Mouse (Mus musculus): ENCODE data around the gene Med9. TPM values are rescaled to one million over a fixed set of nuclear protein-coding genes. Genes with fewer than 3 reads are reported as not detected.

Med9 gene
- polyA plus RNA-seq, 2 experiments: 21.7 to 34.6 TPM

DNA sequence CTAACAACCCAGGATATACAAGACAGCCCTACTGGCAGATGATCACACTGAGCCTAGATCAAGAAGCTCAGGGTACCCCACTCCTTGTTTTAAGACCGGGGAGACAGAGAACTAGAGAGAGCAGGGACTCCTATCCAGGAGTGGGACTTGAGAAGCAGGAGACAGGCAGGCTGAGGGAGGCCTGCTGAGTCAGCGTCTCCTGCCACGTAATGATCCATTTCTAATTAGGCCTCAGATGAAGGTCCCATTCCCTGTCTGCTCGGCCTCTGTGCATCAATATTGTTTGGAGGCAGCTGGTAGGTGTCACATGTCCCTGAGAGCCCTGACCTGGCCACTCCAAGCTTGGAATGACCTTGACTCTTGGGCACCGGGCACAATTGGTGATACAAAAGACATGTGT is 25.4 kb downstream of the Med9 start:
- TF ChIP-seq POLR2A (IDR thresholded peaks at IDR 0.05; ENCODE audit: borderline replicate concordance, extremely low read depth, insufficient read depth, insufficient read length): no peak
- Histone ChIP-seq H3K4me1 (ENCODE audit: control insufficient read depth, insufficient read depth, low read length) (no peaks in the 10 kb centered on the region), H3K4me3 (replicated peaks; ENCODE audit: low read length) (no peak overlapping the region), H3K4me2 (replicated peaks; ENCODE audit: low read depth, low read length, severe bottlenecking) (no peak overlapping the region), H3K36me3 (ENCODE audit: control insufficient read depth, insufficient read depth, low read length) (no peaks in the 10 kb centered on the region), H3K27me3 (ENCODE audit: control insufficient read depth, insufficient read depth, low read length) (no peaks in the 10 kb centered on the region), H3K9ac (ENCODE audit: low read depth, low read length, severe bottlenecking) (no peak overlapping the region), H3K27ac (replicated peaks; ENCODE audit: low read depth, low read length) (no peak overlapping the region), H3K9me3 (ENCODE audit: control insufficient read depth, low read length) (no peaks in the 10 kb centered on the region)
- 80% methylated on average over 5 of the region's 5 CpGs for WGBS
- ATAC-seq (ENCODE audit: low FRiP score, low read depth) (no peak), DNase-seq (ENCODE audit: low spot score) (no peak)

DNA sequence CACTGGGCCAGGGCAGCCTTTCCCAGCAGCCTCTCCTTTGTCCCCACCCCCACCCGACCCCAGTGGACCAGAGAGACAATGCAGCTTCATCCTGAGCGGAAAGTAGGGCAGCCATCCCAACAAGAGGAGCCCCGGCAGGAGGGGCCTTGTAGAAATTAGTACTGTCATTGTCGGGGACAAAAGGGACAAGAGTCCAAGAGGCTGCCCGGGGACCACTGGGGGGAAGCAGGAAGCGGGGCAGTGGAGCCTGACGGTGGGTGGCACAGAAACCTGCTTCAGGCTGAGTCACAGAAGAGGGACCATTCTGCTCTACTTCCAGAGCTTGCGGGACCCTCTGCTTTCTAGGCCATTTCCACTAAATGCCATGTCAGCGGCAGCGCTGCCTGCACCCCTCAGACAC is 27.2 kb downstream of the Med9 start:
- Histone ChIP-seq H3K4me3 (replicated peaks; ENCODE audit: low read length) (no peak overlapping the region), H3K4me2 (replicated peaks; ENCODE audit: low read depth, low read length, severe bottlenecking) (no peak overlapping the region), H3K9ac (ENCODE audit: low read depth, low read length, severe bottlenecking) (no peak overlapping the region), H3K36me3 (ENCODE audit: control insufficient read depth, insufficient read depth, low read length) (no peaks in the 10 kb centered on the region), H3K9me3 (ENCODE audit: control insufficient read depth, low read length) (no peaks in the 10 kb centered on the region), H3K27me3 (ENCODE audit: control insufficient read depth, insufficient read depth, low read length) (no peaks in the 10 kb centered on the region), H3K4me1 (ENCODE audit: control insufficient read depth, insufficient read depth, low read length) (no peaks in the 10 kb centered on the region), H3K27ac (replicated peaks; ENCODE audit: low read depth, low read length) (no peak overlapping the region)
- 68% methylated on average over 9 of the region's 10 CpGs for WGBS
- DNase-seq (ENCODE audit: low spot score) (no peak), ATAC-seq (ENCODE audit: low FRiP score, low read depth) (no peak)
- no peak for TF ChIP-seq POLR2A (IDR thresholded peaks at IDR 0.05; ENCODE audit: borderline replicate concordance, extremely low read depth, insufficient read depth, insufficient read length)

DNA sequence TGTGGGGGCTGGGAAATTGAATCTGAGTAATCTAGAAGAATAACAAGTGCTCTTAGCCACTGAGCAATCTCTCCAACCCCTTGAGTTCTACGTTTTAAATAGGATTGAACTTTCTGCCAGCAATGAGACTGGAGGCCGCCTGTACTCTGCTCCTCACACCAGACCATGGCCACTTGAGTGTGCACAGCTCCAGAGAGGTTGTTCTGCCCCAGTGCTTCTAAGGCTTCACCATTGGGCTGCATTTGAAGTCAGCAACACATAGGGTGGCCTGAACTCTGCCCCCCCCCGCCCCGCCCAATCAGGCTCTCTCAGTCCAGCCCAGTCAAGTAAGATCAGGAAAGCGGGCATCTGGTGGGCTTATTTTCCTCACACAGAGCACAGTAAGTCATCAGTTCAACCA is 29.8 kb downstream of the Med9 start:
- no peak overlapping the region for H3K4me2 ChIP-seq (replicated peaks; ENCODE audit: low read depth, low read length, severe bottlenecking)
- WGBS: 77% methylated on average over 5 of the region's 5 CpGs
- H3K4me1 ChIP-seq (ENCODE audit: control insufficient read depth, insufficient read depth, low read length): no peaks in the 10 kb centered on the region

DNA sequence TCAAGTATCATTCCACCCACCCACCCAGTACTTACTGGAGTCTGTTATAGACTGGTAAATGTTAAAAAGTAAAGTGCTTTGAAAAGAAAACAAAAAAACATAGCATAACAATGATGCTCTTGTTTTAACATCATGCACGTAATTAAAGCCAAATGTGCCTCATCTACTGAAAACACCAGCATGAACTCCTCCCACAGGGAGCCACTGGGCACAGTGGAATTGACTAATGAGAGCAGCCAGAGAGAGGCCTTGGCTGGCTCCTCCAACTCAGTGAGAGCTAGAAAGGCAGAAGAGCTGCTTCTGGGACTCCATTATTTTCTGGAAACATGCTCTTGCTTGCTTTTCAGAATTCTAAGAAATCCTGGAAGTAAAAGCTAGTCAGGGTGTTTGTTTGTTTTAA is 41.4 kb downstream of the Med9 start:
- TF ChIP-seq POLR2A (IDR thresholded peaks at IDR 0.05; ENCODE audit: borderline replicate concordance, extremely low read depth, insufficient read depth, insufficient read length): no peak
- no peak for DNase-seq (ENCODE audit: low spot score)
- H3K4me2 ChIP-seq (replicated peaks; ENCODE audit: low read depth, low read length, severe bottlenecking): no peak overlapping the region
- 50% methylated on average over 1 of the region's 1 CpGs for WGBS
- ATAC-seq (ENCODE audit: low FRiP score, low read depth): no peak
- no peak overlapping the region for H3K27ac ChIP-seq (replicated peaks; ENCODE audit: low read depth, low read length)
- H3K36me3 ChIP-seq (ENCODE audit: control insufficient read depth, insufficient read depth, low read length): no peaks in the 10 kb centered on the region
- H3K27me3 ChIP-seq (ENCODE audit: control insufficient read depth, insufficient read depth, low read length): no peaks in the 10 kb centered on the region
- no peak overlapping the region for H3K4me3 ChIP-seq (replicated peaks; ENCODE audit: low read length)
- H3K9ac ChIP-seq (ENCODE audit: low read depth, low read length, severe bottlenecking): no peak overlapping the region
- H3K9me3 ChIP-seq (ENCODE audit: control insufficient read depth, low read length): no peaks in the 10 kb centered on the region
- no peaks in the 10 kb centered on the region for H3K4me1 ChIP-seq (ENCODE audit: control insufficient read depth, insufficient read depth, low read length)

More for the DNA sequence above, 29.8 kb downstream of the Med9 start:
- no peaks in the 10 kb centered on the region for H3K36me3 ChIP-seq (ENCODE audit: control insufficient read depth, insufficient read depth, low read length)
- no peaks in the 10 kb centered on the region for H3K27me3 ChIP-seq (ENCODE audit: control insufficient read depth, insufficient read depth, low read length)
- ATAC-seq (ENCODE audit: low FRiP score, low read depth): no peak
- no peak overlapping the region for H3K4me3 ChIP-seq (replicated peaks; ENCODE audit: low read length)
- no peak for TF ChIP-seq POLR2A (IDR thresholded peaks at IDR 0.05; ENCODE audit: borderline replicate concordance, extremely low read depth, insufficient read depth, insufficient read length)
- DNase-seq (ENCODE audit: low spot score): no peak
- no peak overlapping the region for H3K9ac ChIP-seq (ENCODE audit: low read depth, low read length, severe bottlenecking)
- H3K27ac ChIP-seq (replicated peaks; ENCODE audit: low read depth, low read length): no peak overlapping the region
- H3K9me3 ChIP-seq (ENCODE audit: control insufficient read depth, low read length): no peaks in the 10 kb centered on the region

DNA sequence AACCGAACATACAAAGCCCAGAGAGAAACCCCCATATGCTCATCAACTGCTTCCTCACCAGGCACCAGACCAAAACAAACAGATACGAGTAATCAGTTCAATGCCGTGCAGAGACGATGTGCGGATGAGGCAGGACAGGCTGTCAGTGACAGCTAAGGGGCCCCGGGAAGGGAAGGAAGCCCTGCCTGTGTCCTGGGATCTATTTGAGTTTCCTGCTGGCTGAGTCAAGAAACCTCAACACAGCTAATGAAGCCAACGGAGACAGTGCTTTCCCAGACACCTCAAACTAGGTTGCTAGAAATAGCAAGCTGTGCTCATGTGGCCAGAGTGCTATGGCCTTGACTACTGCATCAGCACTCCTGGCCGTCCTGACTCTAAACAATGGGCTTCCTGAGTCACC is 43.4 kb downstream of the Med9 start:
- ATAC-seq (ENCODE audit: low FRiP score, low read depth) (no peak), DNase-seq (ENCODE audit: low spot score) (peak; percentile 35)
- Histone ChIP-seq H3K27ac (replicated peaks; ENCODE audit: low read depth, low read length) (no peak overlapping the region), H3K4me1 (ENCODE audit: control insufficient read depth, insufficient read depth, low read length) (no peaks in the 10 kb centered on the region), H3K4me3 (replicated peaks; ENCODE audit: low read length) (no peak overlapping the region), H3K9me3 (ENCODE audit: control insufficient read depth, low read length) (no peaks in the 10 kb centered on the region), H3K27me3 (ENCODE audit: control insufficient read depth, insufficient read depth, low read length) (no peaks in the 10 kb centered on the region), H3K36me3 (ENCODE audit: control insufficient read depth, insufficient read depth, low read length) (no peaks in the 10 kb centered on the region), H3K9ac (ENCODE audit: low read depth, low read length, severe bottlenecking) (no peak overlapping the region), H3K4me2 (replicated peaks; ENCODE audit: low read depth, low read length, severe bottlenecking) (no peak overlapping the region)
- WGBS: 57% methylated on average over 8 of the region's 8 CpGs
- TF ChIP-seq POLR2A (IDR thresholded peaks at IDR 0.05; ENCODE audit: borderline replicate concordance, extremely low read depth, insufficient read depth, insufficient read length): no peak

DNA sequence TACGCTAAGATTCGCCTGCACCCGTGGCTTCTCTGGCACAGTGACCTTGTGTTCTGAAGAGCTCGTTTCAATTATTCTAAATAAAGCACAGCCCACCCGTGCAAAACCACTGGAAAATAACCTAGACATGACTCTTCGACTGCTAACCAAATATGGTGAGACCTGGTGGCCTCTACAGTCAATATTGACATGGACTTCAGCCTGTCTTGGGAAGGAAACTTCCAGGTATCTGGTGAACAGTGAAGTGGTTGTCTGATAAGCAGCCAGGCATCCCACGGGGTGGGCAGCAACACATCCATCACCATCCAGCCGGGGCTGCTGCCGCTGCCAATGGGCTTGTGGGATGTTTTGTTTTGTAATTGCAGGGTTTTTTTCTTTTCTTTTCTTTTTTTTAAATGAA is 46.3 kb downstream of the Med9 start:
- no peak overlapping the region for H3K9ac ChIP-seq (ENCODE audit: low read depth, low read length, severe bottlenecking)
- TF ChIP-seq POLR2A (IDR thresholded peaks at IDR 0.05; ENCODE audit: borderline replicate concordance, extremely low read depth, insufficient read depth, insufficient read length): no peak

More for the DNA sequence above, 46.3 kb downstream of the Med9 start:
- Histone ChIP-seq H3K4me2 (replicated peaks; ENCODE audit: low read depth, low read length, severe bottlenecking) (no peak overlapping the region), H3K36me3 (ENCODE audit: control insufficient read depth, insufficient read depth, low read length) (no peaks in the 10 kb centered on the region), H3K27me3 (ENCODE audit: control insufficient read depth, insufficient read depth, low read length) (no peaks in the 10 kb centered on the region), H3K4me3 (replicated peaks; ENCODE audit: low read length) (no peak overlapping the region), H3K9me3 (ENCODE audit: control insufficient read depth, low read length) (no peaks in the 10 kb centered on the region), H3K4me1 (ENCODE audit: control insufficient read depth, insufficient read depth, low read length) (no peaks in the 10 kb centered on the region), H3K27ac (replicated peaks; ENCODE audit: low read depth, low read length) (no peak overlapping the region)
- no peak for ATAC-seq (ENCODE audit: low FRiP score, low read depth)
- no peak for DNase-seq (ENCODE audit: low spot score)
- WGBS: 70% methylated on average over 9 of the region's 9 CpGs

Data from limb, embryonic 14.5 days (tissue).